Mouse (Mus musculus): ENCODE results near the gene Olfr984. TPM values are rescaled to one million over a fixed set of nuclear protein-coding genes. Genes with fewer than 3 reads are reported as not detected.

The Olfr984 gene
- polyA plus RNA-seq, 1 experiment, result not detected

DNA sequence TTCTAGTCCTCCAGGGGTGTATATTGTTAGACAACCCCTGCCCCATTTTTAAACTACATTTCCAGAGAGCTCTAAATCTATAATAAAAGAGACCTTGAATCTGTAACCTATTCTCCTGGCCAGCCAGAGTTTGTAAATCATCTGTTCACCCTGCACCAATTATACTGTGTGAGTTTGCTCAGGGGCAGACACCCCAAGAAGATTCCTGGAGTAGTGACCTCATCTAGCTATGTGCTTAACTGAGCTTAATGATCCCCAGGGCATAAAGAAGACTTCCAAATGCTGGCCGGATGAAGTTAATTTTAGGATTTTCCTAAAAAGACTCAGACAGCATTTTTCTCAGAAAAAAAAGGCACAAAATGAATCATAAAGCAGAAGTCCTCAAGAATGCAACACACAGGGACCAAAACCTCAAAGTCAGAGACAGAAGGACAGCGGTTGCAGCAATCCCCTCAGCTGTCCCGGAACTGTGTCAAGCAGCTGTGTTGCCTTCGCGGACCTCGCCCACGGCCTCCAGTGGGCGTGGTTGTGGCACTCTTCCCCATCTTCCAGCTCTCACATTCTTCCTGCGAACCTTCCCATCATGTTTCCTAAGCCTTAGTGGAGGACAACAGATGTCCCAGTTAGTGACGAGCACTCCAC is 2.8 kb upstream of the Olfr984 start:
- peak overlapping the region; percentile 61; the same call in 1 of the 2 replicates for H3K27ac ChIP-seq (ENCODE audit: control insufficient read depth, insufficient read depth, low read depth, low read length, poor library complexity)
- WGBS, result 12% methylated on average over 10 of the region's 10 CpGs
- H3K4me3 ChIP-seq (replicated peaks; ENCODE audit: control insufficient read depth, low read depth, low read length), result peak overlapping the region; percentile 21
- TF ChIP-seq POLR2A (IDR thresholded peaks at IDR 0.05; ENCODE audit: borderline replicate concordance, control insufficient read depth, low read depth, low read length) (no peak), CTCF (IDR thresholded peaks at IDR 0.05; ENCODE audit: control insufficient read depth, insufficient read depth, low read length) (no peak)
- H3K4me1 ChIP-seq (ENCODE audit: control insufficient read depth, insufficient read depth, low read length), result peaks cover 2% of the 10 kb centered on the region; the same call in 1 of the 2 replicates

DNA sequence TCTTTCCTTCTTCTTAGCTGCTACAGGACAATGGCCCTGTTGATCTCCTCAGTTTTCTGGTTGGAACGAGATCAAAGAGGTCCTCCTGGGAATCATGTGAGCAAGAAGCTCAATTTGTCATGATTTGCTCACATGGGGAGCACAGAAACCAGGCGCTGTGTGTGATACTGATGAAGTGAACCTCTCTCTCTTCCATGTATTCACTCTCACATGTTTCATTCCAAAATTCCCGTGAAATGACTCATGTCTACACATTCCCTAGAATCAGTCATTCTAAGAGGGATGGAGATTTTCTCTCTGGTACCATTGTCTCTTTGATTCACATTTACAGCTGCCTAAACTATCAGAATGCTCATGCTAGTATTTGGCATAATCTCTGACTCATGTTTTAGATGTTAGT is 19.2 kb downstream of the Olfr984 start:
- Histone ChIP-seq H3K4me3 (replicated peaks; ENCODE audit: control insufficient read depth, low read depth, low read length) (no peak overlapping the region), H3K4me1 (ENCODE audit: control insufficient read depth, insufficient read depth, low read length) (no peaks in the 10 kb centered on the region), H3K27ac (ENCODE audit: control insufficient read depth, insufficient read depth, low read depth, low read length, poor library complexity) (no peak overlapping the region)
- 63% methylated on average over 3 of the region's 3 CpGs for whole genome bisulfite sequencing
- TF ChIP-seq CTCF (IDR thresholded peaks at IDR 0.05; ENCODE audit: control insufficient read depth, insufficient read depth, low read length), result no peak
- TF ChIP-seq POLR2A (IDR thresholded peaks at IDR 0.05; ENCODE audit: borderline replicate concordance, control insufficient read depth, low read depth, low read length), result no peak

DNA sequence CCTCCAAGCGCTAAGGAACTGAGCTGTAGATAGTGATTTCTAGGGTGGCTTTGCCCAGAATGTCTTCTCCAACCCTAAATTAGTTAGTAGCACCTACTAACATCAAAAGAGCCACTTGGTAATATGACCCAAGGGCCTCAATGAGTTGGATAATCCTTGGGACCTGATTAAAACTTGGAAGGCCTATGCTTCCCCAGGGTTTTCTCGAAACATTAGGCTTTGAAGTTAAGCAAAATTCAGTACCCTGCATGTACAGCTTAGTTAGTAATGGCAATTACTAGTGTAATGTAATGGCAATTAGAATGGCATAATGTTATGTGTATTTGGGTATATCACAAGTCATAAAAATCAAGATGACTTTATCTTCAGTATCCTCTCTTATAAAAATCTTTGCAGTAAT is 20.5 kb downstream of the Olfr984 start, which contains the start of gene Olfr983:
Gene Olfr983, minus strand, starts transcription at position 101 of the 400 bp plus-strand sequence.
- Histone ChIP-seq H3K4me1 (ENCODE audit: control insufficient read depth, insufficient read depth, low read length) (no peaks in the 10 kb centered on the region), H3K27ac (ENCODE audit: control insufficient read depth, insufficient read depth, low read depth, low read length, poor library complexity) (no peak within 1 kb of the TSS), H3K4me3 (replicated peaks; ENCODE audit: control insufficient read depth, low read depth, low read length) (no peak within 1 kb of the TSS)
- WGBS, result 79% methylated on average over 2 of the region's 2 CpGs
- TF ChIP-seq POLR2A (IDR thresholded peaks at IDR 0.05; ENCODE audit: borderline replicate concordance, control insufficient read depth, low read depth, low read length), result no peak
- no peak for TF ChIP-seq CTCF (IDR thresholded peaks at IDR 0.05; ENCODE audit: control insufficient read depth, insufficient read depth, low read length)

DNA sequence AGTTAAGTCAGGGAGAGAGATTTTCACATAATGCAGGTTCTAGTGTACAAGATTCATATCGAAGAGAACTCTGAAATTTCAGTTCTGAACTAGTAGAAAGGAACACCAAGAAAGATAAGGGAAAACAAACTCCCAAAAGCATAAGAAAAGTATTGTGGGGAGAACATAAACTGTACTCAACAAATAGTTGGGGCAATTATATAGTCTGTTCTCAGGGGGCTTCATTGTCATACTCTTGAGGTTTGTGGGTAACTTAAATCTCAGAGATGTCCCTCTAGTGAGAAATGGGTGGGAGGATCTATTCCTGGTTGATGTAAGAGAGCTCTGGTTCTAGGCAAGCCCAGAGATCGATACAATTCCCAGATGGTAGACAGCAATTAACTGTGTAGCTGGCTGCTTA is 40.5 kb downstream of the Olfr984 start, which contains the start of gene Olfr982:
Gene Olfr982, plus strand, starts transcription at position 301 of the 400 bp plus-strand sequence.
- WGBS, result 79% methylated on average over 2 of the region's 2 CpGs

DNA sequence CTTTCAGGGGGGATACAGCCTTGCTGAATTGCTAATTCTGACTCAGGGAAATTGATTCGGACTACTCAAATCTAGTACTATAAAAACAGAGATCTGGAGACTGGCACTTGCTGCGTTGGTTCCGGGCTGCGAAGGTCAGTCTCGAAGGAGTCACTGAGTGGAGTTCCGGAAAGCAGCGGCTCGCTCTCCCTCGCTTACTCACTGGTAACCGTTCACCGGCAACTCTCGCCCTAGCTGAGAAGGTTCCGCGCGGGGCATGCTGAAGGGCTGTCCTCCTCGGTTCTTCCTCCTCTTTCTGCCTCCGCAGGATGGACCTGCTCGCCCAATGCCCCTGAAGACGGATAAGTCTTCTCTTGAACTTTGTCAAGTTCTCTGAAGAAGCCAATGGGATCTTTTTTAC is 63.9 kb downstream of the Olfr984 start:
- H3K4me3 ChIP-seq (replicated peaks; ENCODE audit: control insufficient read depth, low read depth, low read length), result no peak overlapping the region
- TF ChIP-seq POLR2A (IDR thresholded peaks at IDR 0.05; ENCODE audit: borderline replicate concordance, control insufficient read depth, low read depth, low read length), result no peak
- no peak for TF ChIP-seq CTCF (IDR thresholded peaks at IDR 0.05; ENCODE audit: control insufficient read depth, insufficient read depth, low read length)
- no peaks in the 10 kb centered on the region for H3K4me1 ChIP-seq (ENCODE audit: control insufficient read depth, insufficient read depth, low read length)
- no peak overlapping the region for H3K27ac ChIP-seq (ENCODE audit: control insufficient read depth, insufficient read depth, low read depth, low read length, poor library complexity)
- 87% methylated on average over 19 of the region's 19 CpGs for WGBS

More for the DNA sequence above, 40.5 kb downstream of the Olfr984 start, which contains the start of gene Olfr982:
- Histone ChIP-seq H3K4me1 (ENCODE audit: control insufficient read depth, insufficient read depth, low read length) (no peaks in the 10 kb centered on the region), H3K4me3 (replicated peaks; ENCODE audit: control insufficient read depth, low read depth, low read length) (no peak within 1 kb of the TSS), H3K27ac (ENCODE audit: control insufficient read depth, insufficient read depth, low read depth, low read length, poor library complexity) (no peak within 1 kb of the TSS)
- TF ChIP-seq CTCF (IDR thresholded peaks at IDR 0.05; ENCODE audit: control insufficient read depth, insufficient read depth, low read length), result no peak
- no peak for TF ChIP-seq POLR2A (IDR thresholded peaks at IDR 0.05; ENCODE audit: borderline replicate concordance, control insufficient read depth, low read depth, low read length)

Other genes with a start within 250 kb of the Olfr984 start
- not detected in 2 replicates for gene Olfr972, start 247.8 kb downstream of the Olfr984 start, polyA plus RNA-seq (2011; ENCODE audit: insufficient read depth, insufficient read length, low replicate concordance, missing spikeins)
- not detected in 2 replicates for gene Olfr229, start 206.9 kb downstream of the Olfr984 start, polyA plus RNA-seq (2011; ENCODE audit: insufficient read depth, insufficient read length, low replicate concordance, missing spikeins)
- gene Olfr974, start 176.7 kb downstream of the Olfr984 start, polyA plus RNA-seq (2011; ENCODE audit: insufficient read depth, insufficient read length, low replicate concordance, missing spikeins), result not detected in 2 replicates
- not detected in 2 replicates for gene Olfr975, start 162.2 kb downstream of the Olfr984 start, polyA plus RNA-seq (2011; ENCODE audit: insufficient read depth, insufficient read length, low replicate concordance, missing spikeins)
- gene Olfr976, start 153.1 kb downstream of the Olfr984 start, polyA plus RNA-seq (2011; ENCODE audit: insufficient read depth, insufficient read length, low replicate concordance, missing spikeins), result not detected in 2 replicates
- gene Olfr978, start 122.1 kb downstream of the Olfr984 start, polyA plus RNA-seq (2011; ENCODE audit: insufficient read depth, insufficient read length, low replicate concordance, missing spikeins), result not detected in 2 replicates
- gene Olfr979, start 110.7 kb downstream of the Olfr984 start, polyA plus RNA-seq (2011; ENCODE audit: insufficient read depth, insufficient read length, low replicate concordance, missing spikeins), result not detected in 2 replicates
- not detected in 2 replicates for gene Olfr980, start 104.6 kb downstream of the Olfr984 start, polyA plus RNA-seq (2011; ENCODE audit: insufficient read depth, insufficient read length, low replicate concordance, missing spikeins)
- gene Olfr981, start 92.7 kb downstream of the Olfr984 start, polyA plus RNA-seq (2011; ENCODE audit: insufficient read depth, insufficient read length, low replicate concordance, missing spikeins), result not detected in 2 replicates
- not detected in 2 replicates for gene Olfr982, start 40.4 kb downstream of the Olfr984 start, polyA plus RNA-seq (2011; ENCODE audit: insufficient read depth, insufficient read length, low replicate concordance, missing spikeins)
- not detected in 2 replicates for gene Olfr983, start 20.6 kb downstream of the Olfr984 start, polyA plus RNA-seq (2011; ENCODE audit: insufficient read depth, insufficient read length, low replicate concordance, missing spikeins)
- gene Olfr985, start 16.0 kb upstream of the Olfr984 start, polyA plus RNA-seq (2011; ENCODE audit: insufficient read depth, insufficient read length, low replicate concordance, missing spikeins), result not detected in 2 replicates
- gene Tmem225, start 33.9 kb upstream of the Olfr984 start, polyA plus RNA-seq (2011; ENCODE audit: insufficient read depth, insufficient read length, low replicate concordance, missing spikeins), result not detected in 2 replicates
- gene Olfr986, start 66.7 kb upstream of the Olfr984 start, polyA plus RNA-seq (2011; ENCODE audit: insufficient read depth, insufficient read length, low replicate concordance, missing spikeins), result 0.40 TPM in 1 of 2 replicates, not detected in the other
- 0.99 TPM in 1 of 2 replicates, not detected in the other for gene Zfp202, start 78.1 kb upstream of the Olfr984 start, polyA plus RNA-seq (2011; ENCODE audit: insufficient read depth, insufficient read length, low replicate concordance, missing spikeins)
- gene Scn3b, start 155.0 kb upstream of the Olfr984 start, polyA plus RNA-seq (2011; ENCODE audit: insufficient read depth, insufficient read length, low replicate concordance, missing spikeins), result not detected in 2 replicates

Data from bone marrow, adult 2 months (tissue).